Mouse (Mus musculus): Measurements from ENCODE around the gene Kcnj6. TPM values are rescaled to one million over a fixed set of nuclear protein-coding genes. Genes with fewer than 3 reads are reported as not detected.

Gene Kcnj6
- polyA plus RNA-seq, 1 experiment from 2014 or later = 3.3 TPM

Small RNAs within 50 kb of the gene (microRNA-seq; reads per million reads assigned to microRNA genes)
- gene Gm22745 = not detected

Data from midbrain, embryonic 14.5 days (tissue).